8 mouse cellular contexts compared by ENCODE assay signal in genomic region chr4:138318509-138319266, GRCm38 (mm10). TPM values are rescaled to one million over a fixed set of nuclear protein-coding genes. Genes with fewer than 3 reads are reported as not detected.
A peak's percentile ranks its signal among the peaks of the same experiment; 100 is the strongest.
DNase-seq lines count a peak whose midpoint lies in the region; ATAC-seq and TF ChIP-seq lines count a peak whose summit lies in the region.

No protein-coding gene starts in this region.

- no peaks in the 10 kb centered on the region; the same call in 1 of the 2 replicates for H3K9me3 ChIP-seq in ES-Bruce4 (replicated peaks; ENCODE audit: control insufficient read depth, insufficient read depth, low read length, poor library complexity, severe bottlenecking)
- no peaks in the 10 kb centered on the region for H3K9me3 ChIP-seq in heart, embryonic 14.5 days (ENCODE audit: control insufficient read depth, low read length)

- WGBS in heart, embryonic 14.5 days: 43% methylated on average over 6 of the region's 6 CpGs

- H3K4me1 ChIP-seq in ES-Bruce4 (ENCODE audit: control insufficient read depth, insufficient read depth, low read length): peaks cover 2% of the 10 kb centered on the region
- peaks cover 9 to 23% of the 10 kb centered on the region in 2 experiments for H3K4me1 ChIP-seq in heart, embryonic 14.5 days (ENCODE audit: control insufficient read depth in 2 of 2, insufficient read depth in 2 of 2, low read length in 2 of 2)

- peak; percentile 94 for TF ChIP-seq CTCF in gastrocnemius, adult 2 months (IDR thresholded peaks at IDR 0.05)
- peak; percentile 92 for TF ChIP-seq CTCF in ES-Bruce4 (IDR thresholded peaks at IDR 0.05; ENCODE audit: low read depth, low read length)

- no peak overlapping the region for H3K4me2 ChIP-seq in heart, embryonic 14.5 days (ENCODE audit: low read length)

- no peaks in the 10 kb centered on the region for H3K36me3 ChIP-seq in ES-Bruce4 (ENCODE audit: control insufficient read depth, insufficient read depth, low read length, poor library complexity, severe bottlenecking)
- peaks cover 63% of the 10 kb centered on the region for H3K36me3 ChIP-seq in heart, embryonic 14.5 days (ENCODE audit: control insufficient read depth, insufficient read depth, low read length)

- TF ChIP-seq POLR2A in ES-Bruce4 (IDR thresholded peaks at IDR 0.05; ENCODE audit: insufficient read depth, low read length): no peak

- 0 out of 2 replicates have a peak overlapping the region, but pooled peaks have one; percentile 99 for H3K27ac ChIP-seq in gastrocnemius, adult 2 months
- no peak overlapping the region for H3K27ac ChIP-seq in ES-Bruce4 (ENCODE audit: insufficient read depth, low read length)
- no peak overlapping the region for H3K27ac ChIP-seq in heart, embryonic 14.5 days (replicated peaks in 1 of 2; ENCODE audit: control insufficient read depth in 1 of 2, insufficient read depth in 1 of 2, low read depth in 2 of 2, low read length in 2 of 2)

- peak; percentile 60 for DNase-seq in gastrocnemius, adult 2 months
- DNase-seq in gastrocnemius, postnatal 14 days: no peak
- peak; percentile 77 to 83 for DNase-seq in cerebellum, postnatal 14 days
- peak; percentile 78 to 81 for DNase-seq in kidney, postnatal 4 days
- DNase-seq in spleen, postnatal 10 days (ENCODE audit: low spot score in 2 of 2): peak; percentile 65 to 79

- H3K9ac ChIP-seq in ES-Bruce4 (ENCODE audit: low read depth, poor library complexity, severe bottlenecking): no peak overlapping the region
- no peak overlapping the region for H3K9ac ChIP-seq in heart, embryonic 14.5 days (ENCODE audit: low read length)

- no peak overlapping the region for H3K4me3 ChIP-seq in gastrocnemius, adult 2 months
- no peak overlapping the region for H3K4me3 ChIP-seq in ES-Bruce4 (ENCODE audit: low read depth, low read length)
- H3K4me3 ChIP-seq in heart, embryonic 14.5 days (ENCODE audit: control insufficient read depth in 1 of 2, insufficient read depth in 1 of 2, low read depth in 1 of 2, low read length in 2 of 2): no peak overlapping the region

- intact Hi-C loops in gastrocnemius, adult 2 months (cut with DNase I): loop anchor here (2.0 kb wide), 2 partner anchors 60 to 108 kb away; no protein-coding TSS in a partner anchor
- intact Hi-C loops in gastrocnemius, postnatal 14 days (cut with DNase I; ENCODE audit: low total_unique reads): no loop called here

- peak; percentile 14; the same call in 1 of the 2 replicates for ATAC-seq in heart, embryonic 14.5 days (ENCODE audit: insufficient number of reproducible peaks, insufficient read depth, low FRiP score, low read depth)
- ATAC-seq in megakaryocyte-erythroid progenitor cell, adult 5-6 weeks (replicated peaks; ENCODE audit: low FRiP score, low TSS enrichment, poor library complexity, severe bottlenecking): peak; percentile 74

- TF ChIP-seq EP300 in ES-Bruce4 (IDR thresholded peaks at IDR 0.05; ENCODE audit: insufficient read depth, low read depth, low read length): no peak

- no peaks in the 10 kb centered on the region for H3K27me3 ChIP-seq in ES-Bruce4 (ENCODE audit: control insufficient read depth, insufficient read depth, low read length, poor library complexity, severe bottlenecking)
- H3K27me3 ChIP-seq in heart, embryonic 14.5 days (ENCODE audit: control insufficient read depth, insufficient read depth, low read length): no peaks in the 10 kb centered on the region

RNA-seq across cellular contexts. Expression of gene Pink1, which starts 7.4 kb away (rescaled TPM):
- total RNA-seq in gastrocnemius, adult 2 months (2021): 100 to 1,000 TPM; 652 to 780 TPM
- total RNA-seq in gastrocnemius, postnatal 14 days (2021): 100 to 1,000 TPM; 259 to 277 TPM
- polyA plus RNA-seq in ES-Bruce4 (2011; ENCODE audit: insufficient read depth, insufficient read length, low read depth, missing spikeins): 23.3 and 23.4 TPM in 2 replicates
- 43.2 and 50.9 TPM in 2 replicates for polyA plus RNA-seq in heart, embryonic 14.5 days (2014; fragmentation: Nextera tagmentation; extraction: Ambion mirVana)
- total RNA-seq in megakaryocyte-erythroid progenitor cell, adult 5-6 weeks (2014; fragmentation: Nextera tagmentation): 21.8 and 27.8 TPM in 2 replicates
- total RNA-seq in megakaryocyte-erythroid progenitor cell, adult 5-6 weeks (2017): 20.6 and 38.0 TPM in 2 replicates

RNA-seq across cellular contexts. Expression of gene Ddost, which starts 14.2 kb away (rescaled TPM):
- 10 to 100 TPM; 29.1 to 34.3 TPM for total RNA-seq in gastrocnemius, adult 2 months (2021)
- total RNA-seq in gastrocnemius, postnatal 14 days (2021): 10 to 100 TPM; 51.0 to 59.3 TPM
- 112 and 122 TPM in 2 replicates for polyA plus RNA-seq in ES-Bruce4 (2011; ENCODE audit: insufficient read depth, insufficient read length, low read depth, missing spikeins)
- polyA plus RNA-seq in heart, embryonic 14.5 days (2014; fragmentation: Nextera tagmentation; extraction: Ambion mirVana): 267 and 277 TPM in 2 replicates
- 113 and 127 TPM in 2 replicates for total RNA-seq in megakaryocyte-erythroid progenitor cell, adult 5-6 weeks (2014; fragmentation: Nextera tagmentation)
- total RNA-seq in megakaryocyte-erythroid progenitor cell, adult 5-6 weeks (2017): 84.1 and 122 TPM in 2 replicates

RNA-seq across cellular contexts. Expression of gene Cda, which starts 49.1 kb away (rescaled TPM):
- total RNA-seq in gastrocnemius, adult 2 months (2021): 1 to 10 TPM in 1 of 2 experiments, under 1 TPM in 1; 0.56 to 1.2 TPM
- total RNA-seq in gastrocnemius, postnatal 14 days (2021): 1 to 10 TPM in 1 of 2 experiments, under 1 TPM in 1; 0.55 to 1.9 TPM
- polyA plus RNA-seq in ES-Bruce4 (2011; ENCODE audit: insufficient read depth, insufficient read length, low read depth, missing spikeins): 6.8 and 7.4 TPM in 2 replicates
- polyA plus RNA-seq in heart, embryonic 14.5 days (2014; fragmentation: Nextera tagmentation; extraction: Ambion mirVana): 11.5 and 14.1 TPM in 2 replicates
- total RNA-seq in megakaryocyte-erythroid progenitor cell, adult 5-6 weeks (2014; fragmentation: Nextera tagmentation): 2.6 TPM in 1 of 2 replicates, not detected in the other
- not detected in 2 replicates for total RNA-seq in megakaryocyte-erythroid progenitor cell, adult 5-6 weeks (2017)

Comparison
In these comparisons a context has a peak if more than half of its experiments do, and no peak if none do; other contexts are left out.
1. RNA of gene Pink1, which starts 7.4 kb away (total RNA-seq): 652 to 780 TPM in gastrocnemius, adult 2 months and 259 to 277 TPM in gastrocnemius, postnatal 14 days; 20.6 to 38.0 TPM in megakaryocyte-erythroid progenitor cell, adult 5-6 weeks; every median in the first group is over 4 times any median in the second.